Mouse (Mus musculus): ENCODE measurements around the gene Myh10.

DNA sequence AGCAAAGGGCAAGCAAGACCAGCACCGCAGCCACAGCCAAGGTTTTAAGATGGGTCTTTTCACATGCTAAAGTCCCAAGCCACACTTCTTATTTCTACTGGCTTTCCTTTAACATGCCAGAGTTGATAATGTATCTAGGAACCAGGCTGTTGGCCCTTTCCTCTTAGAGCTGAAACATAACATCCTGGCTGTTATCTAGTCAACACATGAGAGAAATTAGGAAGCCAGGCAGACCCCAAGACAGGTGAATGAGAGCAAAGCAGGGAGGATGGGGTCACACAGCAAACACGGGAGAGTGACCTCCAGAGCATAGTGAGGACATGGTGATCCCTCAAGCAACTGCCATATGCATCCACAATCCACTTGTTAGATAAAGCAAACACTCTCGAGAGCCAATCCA is 135.4 kb downstream of the Myh10 start:
- TF ChIP-seq FLI1 (IDR thresholded peaks at IDR 0.05; ENCODE audit: low read length) (no peak), GATA1 (IDR thresholded peaks at IDR 0.05; ENCODE audit: borderline replicate concordance, low read length) (no peak)
